Mouse (Mus musculus) frontal cortex, adult 2 months (tissue): Measurements from ENCODE around the gene A4galt. TPM values are rescaled to one million over a fixed set of nuclear protein-coding genes. Genes with fewer than 3 reads are reported as not detected.
"Not testable (repeated sequence)": the region's sequence is repeated elsewhere in the genome, so short reads cannot be mapped to it uniquely, and the experiment has no call there.

Source experiments
- DNase-seq, 2 experiments: peaks; one replicate each; pipeline ENCODE4 v3.0.0; 2022; ENCODE audit warnings: low spot score in 1 of 2; ENCODE audit errors: extremely low spot score in 1 of 2
- polyA plus RNA-seq: library from polyadenylated mRNA; depleted of rRNA; stranded (reverse); fragments of >200 nt; gene quantifications from 2 replicates; pipeline ENCODE4 v1.2.3, GENCODE M21; 2012

The A4galt gene
- polyA plus RNA-seq, 1 experiment, result 6.7 TPM

DNA sequence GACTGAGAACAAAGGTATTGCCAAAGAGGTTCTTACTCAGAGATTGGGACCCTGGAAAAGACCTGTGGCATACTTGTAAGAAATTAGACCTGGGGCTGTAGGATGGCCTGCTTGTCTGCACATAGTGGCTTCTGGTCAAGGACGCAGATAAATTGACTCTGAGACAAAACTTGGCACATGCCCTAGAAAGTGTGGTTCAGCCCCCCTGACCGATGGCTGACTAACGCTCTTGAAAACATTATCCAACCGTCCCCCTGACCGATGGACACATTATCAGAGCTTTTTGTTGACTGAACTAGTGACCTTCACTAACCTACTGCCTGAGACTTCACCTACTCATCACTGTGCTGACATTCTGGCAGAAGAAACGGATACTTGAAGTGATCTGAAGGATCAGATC lies 18.4 kb upstream of the A4galt start:
- not testable (repeated sequence) for DNase-seq

- not testable (repeated sequence) for DNase-seq
Observed at GRCm38 (mm10) chr15:83268428-83268827, 16.9 kb upstream of the A4galt start.

DNA sequence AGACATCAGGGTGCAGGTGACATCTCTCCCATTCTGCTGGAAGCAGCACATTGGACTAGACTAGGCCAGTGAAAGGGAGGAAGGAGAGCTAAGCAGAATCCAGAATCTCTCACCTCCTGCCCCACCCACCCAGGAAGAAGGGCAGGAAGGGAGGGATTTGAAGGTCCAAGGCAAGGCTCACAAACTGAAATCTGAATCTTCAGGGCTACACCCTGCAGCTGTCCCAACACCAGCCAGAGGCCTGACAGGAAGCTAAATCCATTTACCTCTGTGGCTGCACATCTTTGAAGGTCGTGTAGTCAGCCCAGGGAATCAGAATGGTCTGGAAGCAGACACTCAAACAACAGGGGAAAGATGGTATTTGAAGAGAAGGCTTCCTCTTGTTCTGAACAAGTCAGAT lies 13.7 kb upstream of the A4galt start:
- no peak for DNase-seq

DNA sequence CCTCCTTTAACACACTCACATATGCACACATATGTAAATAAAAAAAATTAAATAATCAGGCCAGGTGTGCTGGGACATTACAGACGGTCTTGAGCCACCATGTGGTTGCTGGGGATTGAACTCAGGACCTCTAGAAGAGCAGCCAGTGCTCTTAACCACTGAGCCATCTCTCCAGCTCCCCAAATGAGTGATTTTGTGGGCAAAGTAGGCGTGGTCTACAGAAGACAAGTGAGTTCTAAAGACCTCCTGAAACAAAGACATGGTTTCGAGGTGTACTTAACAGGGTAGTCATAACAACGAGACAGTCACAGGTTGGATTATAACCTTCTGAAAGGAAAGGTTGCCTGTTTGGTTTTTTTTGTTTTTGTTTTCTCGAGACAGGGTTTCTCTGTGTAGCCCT lies 11.8 kb upstream of the A4galt start:
- no peak for DNase-seq

GRCm38 (mm10) chr15:83257906-83258305 lies 6.3 kb upstream of the A4galt start:
- DNase-seq, result no peak

- DNase-seq, result no peak
Observed at GRCm38 (mm10) chr15:83256491-83256890, 4.9 kb upstream of the A4galt start.

- DNase-seq, result no peak
Observed at GRCm38 (mm10) chr15:83255944-83256343, 4.4 kb upstream of the A4galt start.

DNA sequence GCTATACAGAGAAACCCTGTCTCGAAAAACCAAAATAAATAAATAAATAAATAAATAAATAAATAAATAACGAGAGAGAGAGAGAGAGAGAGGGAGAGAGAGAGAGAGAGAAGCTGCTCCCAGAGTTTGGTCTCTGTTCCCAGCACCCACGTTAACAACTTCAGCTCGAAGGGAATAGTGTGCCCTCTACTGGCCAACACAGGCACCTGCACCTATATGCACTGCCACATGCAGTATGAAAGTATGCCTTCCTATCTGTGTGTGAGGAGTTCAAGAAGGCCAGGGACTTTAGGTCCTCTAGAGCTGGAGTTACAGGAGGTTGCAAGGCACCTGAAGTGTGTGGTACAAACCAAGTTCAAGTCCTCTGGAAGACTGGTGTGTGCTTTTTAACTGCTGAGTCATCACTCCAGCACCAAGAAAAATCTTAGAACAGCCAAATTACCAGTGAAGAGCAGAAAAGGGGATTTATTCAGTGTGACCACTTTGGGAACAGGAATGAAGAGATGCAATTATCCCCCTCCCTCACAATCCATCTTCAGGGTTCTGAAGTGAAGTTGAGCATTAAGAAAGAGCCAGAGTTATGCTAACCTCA lies 3.7 kb upstream of the A4galt start:
- DNase-seq, result no peak

GRCm38 (mm10) chr15:83254372-83255070 lies 2.9 kb upstream of the A4galt start:
- no peak for DNase-seq

- DNase-seq, result no peak
Observed at GRCm38 (mm10) chr15:83252060-83252459, 486 bp upstream of the A4galt start.

DNA sequence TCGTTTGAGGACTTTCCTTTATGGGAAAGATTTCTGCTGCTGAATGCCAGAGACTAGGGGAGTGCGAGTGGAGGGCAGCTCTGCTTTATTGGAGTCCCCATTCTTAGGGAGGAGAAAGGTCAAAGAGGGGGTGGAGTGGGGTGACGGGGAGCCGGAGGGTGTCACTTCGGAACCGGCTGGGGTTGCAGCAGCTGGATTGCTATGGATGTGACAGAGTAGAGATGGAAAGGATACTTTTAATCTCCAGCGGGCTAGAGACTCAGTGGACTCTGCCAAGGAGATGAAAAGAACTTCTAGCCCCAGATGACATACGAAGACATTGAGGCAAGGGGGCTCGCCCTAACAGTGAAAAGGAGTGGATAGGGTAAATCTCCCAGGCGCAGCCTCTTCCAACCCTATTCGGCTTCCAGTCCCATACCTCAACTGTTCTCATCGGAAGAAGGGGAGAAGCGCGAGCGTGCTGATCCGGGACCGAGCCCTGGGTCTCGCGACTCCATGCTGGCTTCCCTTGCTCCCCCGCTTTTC lies 861 bp downstream of the A4galt start:
- DNase-seq, result no peak

DNA sequence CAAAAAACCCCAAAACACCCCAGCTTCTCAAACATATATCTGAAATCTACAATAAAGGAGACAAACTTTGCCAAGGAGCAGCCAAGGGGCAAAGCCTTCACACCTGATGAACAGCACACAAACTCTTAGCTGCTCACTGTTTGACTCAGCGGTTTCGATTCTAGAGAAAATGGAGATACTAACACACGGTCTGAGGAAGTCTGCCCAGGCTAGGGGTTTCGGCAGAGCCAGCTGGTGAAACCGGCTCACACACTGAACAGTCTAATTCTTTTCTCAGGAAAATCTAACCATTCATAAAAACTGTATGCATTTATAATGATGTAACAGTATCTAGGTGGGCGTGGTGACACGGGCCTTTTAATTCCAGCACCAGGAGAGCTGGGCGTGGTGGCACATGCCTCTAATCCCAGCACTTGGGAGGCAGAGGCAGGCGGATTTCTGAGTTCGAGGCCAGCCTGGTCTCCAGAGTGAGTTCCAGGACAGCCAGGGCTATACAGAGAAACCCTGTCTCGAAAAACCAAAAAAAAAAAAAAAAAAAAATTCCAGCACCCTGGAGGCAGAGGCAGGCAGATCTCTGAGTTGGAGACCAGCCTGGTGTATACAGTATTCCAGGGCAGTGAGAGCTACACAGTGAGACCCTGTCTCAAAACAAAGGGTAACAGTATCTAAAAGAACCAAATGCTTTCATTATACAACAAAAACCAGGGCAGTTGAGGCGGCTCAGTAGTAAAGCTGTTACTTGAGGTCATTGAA lies 1.9 kb downstream of the A4galt start:
- DNase-seq, result no peak

- DNase-seq, result no peak
Observed at GRCm38 (mm10) chr15:83248236-83248844, 3.2 kb downstream of the A4galt start.

GRCm38 (mm10) chr15:83244371-83244770 lies 7.2 kb downstream of the A4galt start:
- DNase-seq, result no peak

- DNase-seq, result no peak
Observed at GRCm38 (mm10) chr15:83241961-83242680, 9.5 kb downstream of the A4galt start.

DNA sequence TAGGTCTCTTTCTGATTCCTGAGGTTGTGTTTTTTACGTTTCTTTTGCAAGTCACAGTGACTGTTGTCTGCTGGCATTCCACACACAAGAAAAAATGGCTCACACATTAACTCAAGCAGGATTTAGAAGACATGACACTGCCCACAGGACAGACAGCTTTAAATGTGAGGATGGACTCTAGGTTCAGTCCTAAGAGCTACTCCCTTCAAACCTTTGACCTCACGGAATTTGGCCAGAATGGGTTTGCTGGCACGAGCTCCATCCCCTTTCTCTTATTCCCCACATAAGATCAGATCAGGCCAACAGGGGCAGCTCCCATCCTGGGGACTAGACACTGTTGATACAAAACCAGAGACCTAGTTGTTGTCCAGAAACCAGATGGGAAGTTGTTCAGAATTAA lies 10.1 kb downstream of the A4galt start:
- DNase-seq, result no peak

GRCm38 (mm10) chr15:83237460-83238243 lies 13.9 kb downstream of the A4galt start:
- DNase-seq, result no peak

- no peak for DNase-seq
Observed at GRCm38 (mm10) chr15:83236824-83237223, 14.8 kb downstream of the A4galt start.

DNA sequence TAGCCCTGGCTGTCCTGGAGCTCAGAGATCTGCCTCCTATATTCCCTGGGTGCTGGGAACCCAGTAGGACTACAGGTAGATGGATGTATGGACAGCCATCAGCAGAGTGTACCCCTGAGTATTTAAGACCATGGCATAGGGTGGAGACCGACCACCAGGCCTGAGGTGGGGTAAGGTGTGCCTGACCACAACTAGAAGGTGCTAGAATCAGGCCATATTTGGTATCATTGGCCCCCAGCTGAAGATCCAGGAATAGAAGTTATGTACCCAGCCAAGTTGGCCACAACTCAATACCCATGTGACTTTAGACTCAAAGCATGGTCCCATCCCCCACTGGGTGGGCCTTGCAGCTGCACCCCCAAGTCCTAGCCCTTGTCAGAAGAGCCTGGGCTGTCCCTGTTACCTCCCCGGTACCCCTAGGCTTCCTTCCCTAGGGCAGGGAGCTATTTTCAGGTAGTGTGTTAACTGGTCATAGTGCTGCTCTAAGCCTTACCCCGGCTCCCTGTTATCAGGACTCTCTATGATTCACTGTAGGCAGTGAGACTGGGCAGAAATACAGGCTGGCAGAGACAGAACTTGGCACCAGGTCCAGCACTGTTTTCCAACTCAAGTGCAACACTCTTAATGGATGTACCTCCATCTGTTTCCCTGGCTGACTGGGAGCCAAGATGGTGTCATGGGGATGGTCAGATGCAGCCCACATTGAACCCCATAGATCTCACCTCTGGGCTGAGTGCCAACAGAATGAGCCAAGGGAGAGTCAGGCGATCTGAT lies 18.2 kb downstream of the A4galt start:
- DNase-seq, result peak in 1 of 2 experiments; percentile 38
